Mouse (Mus musculus) adrenal gland, adult (tissue): ENCODE data around the gene Magi2.

Experiments
- DNase-seq, 2 experiments: peaks; one replicate each; pipeline ENCODE4 v3.0.0; 2022 to 2023; ENCODE audit warnings: low spot score in 1 of 2; ENCODE audit not compliant: inconsistent age in 2 of 2

Magi2 gene

GRCm38 (mm10) chr5:20634822-20635221 is 1408.0 kb downstream of the Magi2 start:
- DNase-seq, result no peak

- no peak for DNase-seq
These were observed 1410.6 kb downstream of the Magi2 start for GRCm38 (mm10) chr5:20637300-20637989.

GRCm38 (mm10) chr5:20642196-20642595 is 1415.4 kb downstream of the Magi2 start:
- DNase-seq, result no peak

- DNase-seq, result no peak
These were observed 1416.9 kb downstream of the Magi2 start for GRCm38 (mm10) chr5:20643741-20644140.

DNA sequence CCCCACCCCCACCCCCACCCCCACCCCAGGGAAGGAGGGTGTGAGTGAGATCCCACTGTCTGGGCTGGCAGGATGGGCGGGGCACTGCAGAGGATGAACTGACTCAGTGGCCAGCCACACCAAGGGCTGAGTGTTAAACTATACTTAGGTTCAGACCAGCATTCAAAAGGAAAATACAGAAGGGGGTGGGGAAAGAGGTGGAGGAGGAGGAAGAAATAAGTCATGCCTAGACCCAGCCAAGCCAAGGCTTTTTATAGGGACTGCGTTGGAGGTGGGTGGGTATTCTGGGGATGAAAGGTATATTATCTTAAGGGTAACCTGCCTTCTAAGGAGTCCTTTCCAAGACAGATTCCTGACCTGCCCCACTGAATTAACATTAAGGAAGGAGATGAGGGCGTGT is 1420.1 kb downstream of the Magi2 start:
- no peak for DNase-seq

- DNase-seq, result peak in 1 of 2 experiments; percentile 38
These were observed 1426.8 kb downstream of the Magi2 start for GRCm38 (mm10) chr5:20653425-20654185.

DNA sequence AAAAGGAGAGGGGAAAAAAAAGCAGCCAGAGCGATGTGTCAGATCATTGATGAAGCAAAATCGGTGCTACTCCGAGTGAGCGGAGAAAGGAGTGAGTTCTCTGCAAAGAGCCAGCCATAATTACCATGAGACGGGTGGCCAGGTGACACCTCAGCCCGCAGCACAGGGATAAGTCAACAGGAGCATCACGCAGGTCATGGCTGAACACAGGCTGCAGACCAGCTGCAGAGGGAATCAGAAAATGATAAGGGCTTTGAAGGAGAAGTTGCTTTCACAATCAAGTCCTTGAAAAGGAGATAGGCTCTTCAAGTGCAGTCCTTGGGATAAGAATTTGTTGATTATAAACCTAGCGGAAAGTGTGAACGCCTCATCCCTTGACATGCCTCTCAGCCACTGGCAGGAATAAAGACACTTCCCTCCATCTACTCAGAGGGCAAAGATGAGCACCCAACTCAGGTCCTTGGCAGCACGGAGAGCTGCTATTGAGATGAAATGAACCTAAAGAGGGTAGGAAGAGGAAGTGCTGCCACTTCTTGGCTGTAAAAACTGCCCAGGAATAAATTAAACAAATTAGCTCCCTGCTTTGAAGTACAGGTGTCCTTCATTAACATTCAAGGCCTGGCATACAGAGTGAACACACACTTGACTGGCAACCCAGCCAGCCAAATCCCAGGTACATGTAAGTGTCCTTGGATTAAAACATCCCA is 1428.1 kb downstream of the Magi2 start:
- DNase-seq, result peak in 1 of 2 experiments; percentile 61

- DNase-seq, result no peak
These were observed 1430.2 kb downstream of the Magi2 start for GRCm38 (mm10) chr5:20657056-20657455.

- DNase-seq, result no peak
These were observed 1440.8 kb downstream of the Magi2 start for GRCm38 (mm10) chr5:20667601-20668000.

DNA sequence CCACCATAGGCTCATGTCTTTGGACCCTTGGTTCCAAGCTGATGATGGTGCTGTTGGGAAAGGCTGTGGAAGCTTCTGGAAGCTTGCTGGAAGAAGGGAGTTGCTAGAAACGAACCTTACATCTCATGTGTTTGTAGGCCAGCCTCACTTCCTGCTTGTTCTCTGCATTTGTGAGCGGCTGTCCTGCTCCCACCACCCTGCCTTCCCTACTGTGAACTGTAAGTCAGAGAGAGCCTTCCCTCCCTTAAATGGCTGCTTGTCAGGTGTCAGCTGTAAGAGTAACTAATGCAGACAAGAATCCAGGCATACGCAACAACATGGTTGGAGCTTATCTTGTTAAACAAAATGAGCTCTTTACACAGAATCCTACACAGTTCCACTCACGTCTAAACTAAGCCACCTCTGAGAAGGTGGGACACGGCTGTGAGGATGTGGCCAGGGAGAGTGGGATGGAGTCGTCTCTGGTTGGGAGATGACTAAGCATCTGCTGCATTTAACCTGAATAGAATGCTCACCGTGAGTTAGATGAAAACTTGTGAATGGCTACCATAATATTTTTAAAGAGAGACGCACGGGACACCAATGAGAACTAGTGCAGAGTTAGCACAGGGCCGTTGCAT is 1442.0 kb downstream of the Magi2 start:
- no peak for DNase-seq

DNA sequence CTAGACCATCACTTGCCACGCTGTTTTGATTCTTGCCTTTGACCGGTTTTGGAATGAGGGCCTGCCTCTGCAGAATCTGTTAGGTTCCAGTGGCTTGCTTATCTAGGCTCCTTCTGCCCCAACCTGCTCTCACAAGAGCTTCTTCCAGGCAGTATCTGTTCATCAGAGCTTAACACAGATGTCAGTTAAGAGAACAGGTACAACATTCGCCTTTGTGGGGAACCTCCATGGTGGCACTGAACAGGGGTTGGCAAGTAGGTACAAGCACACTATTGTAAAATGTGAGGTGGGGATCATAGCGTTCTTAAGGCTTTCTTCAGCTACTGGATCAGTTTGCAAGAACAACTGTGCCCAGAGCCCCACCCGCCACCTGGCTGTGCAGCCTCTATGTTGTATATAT is 1442.6 kb downstream of the Magi2 start:
- DNase-seq, result no peak

DNA sequence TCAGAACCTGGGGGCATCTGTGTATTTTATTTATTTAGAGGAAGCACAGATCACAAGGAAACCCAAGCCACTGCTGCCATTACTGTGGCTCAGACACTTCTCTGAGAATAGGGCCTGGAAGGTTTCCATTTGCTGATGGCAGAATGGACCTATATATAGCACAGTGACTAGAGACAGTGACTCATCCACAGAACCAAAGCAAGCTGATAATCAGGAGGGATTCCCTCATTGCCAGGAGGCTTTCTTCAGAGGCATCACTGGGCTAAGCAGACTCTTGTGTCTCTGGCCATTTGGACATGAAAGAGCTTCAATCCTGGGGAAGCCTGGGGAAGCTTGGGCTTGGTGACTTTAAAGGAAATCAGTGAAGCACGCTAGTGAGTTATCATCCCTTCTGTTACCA is 1445.0 kb downstream of the Magi2 start:
- peak in 1 of 2 experiments; percentile 57 for DNase-seq

DNA sequence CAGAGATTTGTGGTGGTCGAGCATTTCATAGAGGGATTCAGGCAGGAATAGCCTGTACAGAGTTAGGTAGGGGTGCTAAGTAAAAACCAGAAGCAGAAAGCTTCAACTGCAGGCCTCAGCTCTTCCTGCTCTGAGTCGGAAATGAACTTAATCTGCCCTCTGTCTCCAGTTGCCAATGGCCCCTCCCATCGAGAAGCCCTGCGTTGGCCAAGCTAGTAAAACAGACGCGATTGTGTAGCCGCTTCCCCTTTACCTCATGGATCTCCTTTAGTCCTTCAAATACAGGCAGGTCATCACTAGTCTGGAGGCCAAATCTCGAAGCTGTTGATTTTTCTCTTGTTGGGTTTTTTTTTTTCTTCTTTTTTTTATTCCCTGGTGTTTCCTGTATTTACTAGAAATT is 1447.7 kb downstream of the Magi2 start:
- peak in 1 of 2 experiments; percentile 31 for DNase-seq

DNA sequence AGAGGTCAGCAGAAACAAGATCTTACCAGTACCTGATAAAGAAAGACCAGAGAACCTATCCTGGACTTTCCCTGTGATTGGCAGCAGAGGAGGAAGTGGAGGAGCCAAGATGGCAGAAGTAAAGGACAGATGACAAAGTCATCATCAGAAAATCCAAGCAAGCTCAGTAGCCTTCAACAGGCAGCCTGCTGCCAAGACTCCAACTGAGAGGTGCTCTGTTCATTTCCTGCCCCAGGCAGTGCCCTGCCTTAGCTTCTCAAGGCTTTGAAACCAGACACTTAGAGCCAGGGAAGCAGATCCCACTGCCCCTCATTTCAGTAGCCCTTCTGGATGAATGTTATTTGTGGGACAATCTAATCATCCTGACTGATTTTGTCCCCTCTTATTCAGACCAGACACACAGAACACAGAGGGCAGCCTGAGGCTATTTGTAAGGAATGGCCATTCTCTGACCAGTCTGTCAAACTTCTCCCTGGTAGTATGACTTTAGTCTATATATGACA is 1448.4 kb downstream of the Magi2 start:
- DNase-seq, result no peak

- peak; percentile 37 to 80 for DNase-seq
These were observed 1449.5 kb downstream of the Magi2 start for GRCm38 (mm10) chr5:20676193-20676871.

DNA sequence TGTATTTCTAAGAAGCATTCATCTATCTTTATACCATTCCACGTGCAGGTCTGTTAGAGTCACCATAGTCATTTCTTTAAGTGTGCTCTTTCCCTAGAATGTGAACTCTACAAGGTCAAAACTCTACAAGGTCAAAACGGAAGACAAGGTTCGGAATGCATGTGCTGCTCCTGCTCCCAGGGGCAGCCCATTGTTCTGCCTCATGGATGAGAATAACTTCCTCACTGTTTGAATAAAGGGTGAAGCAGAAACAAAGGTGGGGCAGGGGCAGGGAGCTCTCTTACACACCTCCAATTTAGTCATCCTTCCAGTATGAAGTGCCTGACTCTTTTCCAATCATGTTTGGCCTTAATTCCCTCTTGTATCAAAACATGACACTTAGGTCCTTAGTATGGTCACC is 1450.4 kb downstream of the Magi2 start:
- DNase-seq, result peak in 1 of 2 experiments; percentile 36

GRCm38 (mm10) chr5:20678573-20678972 is 1451.7 kb downstream of the Magi2 start:
- DNase-seq, result no peak

DNA sequence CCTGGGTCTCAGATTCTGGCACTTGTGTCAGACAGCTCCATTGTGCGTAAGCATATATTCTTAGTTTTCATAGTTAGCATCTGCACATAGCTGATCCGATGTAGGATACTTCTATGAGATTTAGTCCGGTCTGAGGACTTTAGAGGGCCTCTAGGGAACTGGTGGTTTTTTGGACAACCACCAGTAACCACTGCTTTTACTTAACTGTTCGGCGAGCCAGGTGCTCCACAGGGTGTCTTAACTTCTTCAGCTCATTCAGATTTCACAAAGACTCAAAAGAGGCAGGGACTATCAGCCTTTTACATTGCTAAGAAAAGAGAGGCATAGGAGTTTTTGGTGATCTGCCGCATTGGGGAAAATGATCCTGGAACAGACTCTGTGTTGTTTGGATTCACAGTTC is 1453.1 kb downstream of the Magi2 start:
- DNase-seq, result no peak

- no peak for DNase-seq
These were observed 1454.1 kb downstream of the Magi2 start for GRCm38 (mm10) chr5:20680833-20681530.

GRCm38 (mm10) chr5:20681660-20682059 is 1454.8 kb downstream of the Magi2 start:
- no peak for DNase-seq
